Mouse (Mus musculus): ENCODE measurements around the gene Zdhhc18.
A peak's percentile ranks its signal among the peaks of the same experiment; 100 is the strongest.
"Not testable (repeated sequence)": the region's sequence is repeated elsewhere in the genome, so short reads cannot be mapped to it uniquely, and the experiment has no call there.

The Zdhhc18 gene

GRCm38 (mm10) chr4:133662945-133663344 is 13.0 kb upstream of the Zdhhc18 start:
- DNase-seq (ENCODE audit: low read depth), result no peak

GRCm38 (mm10) chr4:133662421-133662820 is 12.5 kb upstream of the Zdhhc18 start:
- DNase-seq (ENCODE audit: low read depth), result no peak

- DNase-seq (ENCODE audit: low read depth), result peak; percentile 82
These were observed 10.5 kb upstream of the Zdhhc18 start for GRCm38 (mm10) chr4:133660193-133661155.

GRCm38 (mm10) chr4:133659497-133660192 is 9.7 kb upstream of the Zdhhc18 start:
- peak; percentile 46 for DNase-seq (ENCODE audit: low read depth)

GRCm38 (mm10) chr4:133658729-133659128 is 8.8 kb upstream of the Zdhhc18 start:
- no peak for DNase-seq (ENCODE audit: low read depth)

- DNase-seq (ENCODE audit: low read depth), result no peak
These were observed 8.0 kb upstream of the Zdhhc18 start for GRCm38 (mm10) chr4:133657829-133658458.

GRCm38 (mm10) chr4:133656997-133657396 is 7.0 kb upstream of the Zdhhc18 start:
- DNase-seq (ENCODE audit: low read depth), result no peak

GRCm38 (mm10) chr4:133656294-133656693 is 6.3 kb upstream of the Zdhhc18 start:
- no peak for DNase-seq (ENCODE audit: low read depth)

- not testable (repeated sequence) for DNase-seq (ENCODE audit: low read depth)
These were observed 4.1 kb upstream of the Zdhhc18 start for GRCm38 (mm10) chr4:133654070-133654469.

- no peak for DNase-seq (ENCODE audit: low read depth)
These were observed 2.8 kb upstream of the Zdhhc18 start for GRCm38 (mm10) chr4:133652746-133653145.

GRCm38 (mm10) chr4:133651986-133652385 is 2.0 kb upstream of the Zdhhc18 start:
- no peak for DNase-seq (ENCODE audit: low read depth)

GRCm38 (mm10) chr4:133651445-133651844 is 1.5 kb upstream of the Zdhhc18 start:
- DNase-seq (ENCODE audit: low read depth), result no peak

GRCm38 (mm10) chr4:133649464-133649863 is 490 bp downstream of the Zdhhc18 start:
- DNase-seq (ENCODE audit: low read depth), result not testable (repeated sequence)

GRCm38 (mm10) chr4:133645680-133646079 is 4.3 kb downstream of the Zdhhc18 start:
- no peak for DNase-seq (ENCODE audit: low read depth)

- no peak for DNase-seq (ENCODE audit: low read depth)
These were observed 4.8 kb downstream of the Zdhhc18 start for GRCm38 (mm10) chr4:133645195-133645594.

GRCm38 (mm10) chr4:133634043-133634410 is 15.9 kb downstream of the Zdhhc18 start:
- DNase-seq (ENCODE audit: low read depth), result no peak

GRCm38 (mm10) chr4:133633332-133634042 is 16.5 kb downstream of the Zdhhc18 start:
- peak; percentile 88 for DNase-seq (ENCODE audit: low read depth)

- DNase-seq (ENCODE audit: low read depth), result peak; percentile 25
These were observed 17.2 kb downstream of the Zdhhc18 start for GRCm38 (mm10) chr4:133632483-133633327.

- DNase-seq (ENCODE audit: low read depth), result peak; percentile 32
These were observed 18.1 kb downstream of the Zdhhc18 start for GRCm38 (mm10) chr4:133631769-133632411.

GRCm38 (mm10) chr4:133631071-133631768 is 18.7 kb downstream of the Zdhhc18 start:
- DNase-seq (ENCODE audit: low read depth), result peak; percentile 58
